Mouse (Mus musculus): ENCODE measurements around the gene Bmyc. TPM values are rescaled to one million over a fixed set of nuclear protein-coding genes. Genes with fewer than 3 reads are reported as not detected.
"Not testable (repeated sequence)": the region's sequence is repeated elsewhere in the genome, so short reads cannot be mapped to it uniquely, and the experiment has no call there.

The Bmyc gene
- total RNA-seq, 2 experiments from 2014 or later = 12.2 to 13.4 TPM

DNA sequence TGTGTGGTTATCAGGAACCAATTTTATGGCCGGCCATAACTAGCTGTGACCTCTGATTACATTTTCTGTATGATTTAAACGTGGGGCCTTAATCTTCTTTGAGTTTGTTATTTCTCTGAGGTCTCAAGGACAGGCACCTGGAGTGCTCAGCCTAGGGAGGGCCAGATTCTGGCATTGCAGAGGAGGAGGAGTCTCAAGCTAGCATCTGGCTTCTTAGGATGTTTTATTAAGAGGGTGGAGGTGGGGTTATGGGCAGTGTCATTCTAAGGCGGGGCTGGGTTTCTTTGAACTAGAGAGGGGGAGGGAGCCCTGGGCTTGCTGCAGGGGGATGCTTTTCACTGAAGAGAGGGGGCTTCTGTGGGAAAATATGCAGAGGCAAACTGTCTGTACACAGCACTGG, 5.1 kb downstream of the Bmyc start:
- intact Hi-C loops (cut with DNase I) = loop anchor here (2.0 kb wide), 1 partner anchor 37 kb away; no protein-coding TSS in a partner anchor
- not testable (repeated sequence) for DNase-seq

DNA sequence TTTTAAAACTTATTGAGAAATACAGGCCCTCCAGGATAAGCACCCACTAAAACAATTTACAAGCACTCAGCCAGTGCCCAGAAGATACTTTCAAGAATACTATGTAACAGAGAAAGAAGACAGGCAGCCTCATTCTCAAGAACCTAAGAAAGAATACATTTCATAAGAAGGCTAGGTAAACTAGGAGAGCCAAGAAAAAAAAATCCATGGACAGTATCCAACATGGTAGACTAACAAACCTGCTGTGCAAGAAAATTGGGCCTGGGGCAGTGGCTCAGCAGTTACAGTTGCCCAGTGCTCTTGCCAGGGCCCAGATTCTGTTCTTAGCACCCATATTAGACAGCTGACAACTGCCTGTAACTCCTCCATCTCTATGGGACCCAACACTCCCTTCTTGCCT, 10.7 kb downstream of the Bmyc start:
- intact Hi-C loops (cut with DNase I) = no loop called here
- DNase-seq = no peak

DNA sequence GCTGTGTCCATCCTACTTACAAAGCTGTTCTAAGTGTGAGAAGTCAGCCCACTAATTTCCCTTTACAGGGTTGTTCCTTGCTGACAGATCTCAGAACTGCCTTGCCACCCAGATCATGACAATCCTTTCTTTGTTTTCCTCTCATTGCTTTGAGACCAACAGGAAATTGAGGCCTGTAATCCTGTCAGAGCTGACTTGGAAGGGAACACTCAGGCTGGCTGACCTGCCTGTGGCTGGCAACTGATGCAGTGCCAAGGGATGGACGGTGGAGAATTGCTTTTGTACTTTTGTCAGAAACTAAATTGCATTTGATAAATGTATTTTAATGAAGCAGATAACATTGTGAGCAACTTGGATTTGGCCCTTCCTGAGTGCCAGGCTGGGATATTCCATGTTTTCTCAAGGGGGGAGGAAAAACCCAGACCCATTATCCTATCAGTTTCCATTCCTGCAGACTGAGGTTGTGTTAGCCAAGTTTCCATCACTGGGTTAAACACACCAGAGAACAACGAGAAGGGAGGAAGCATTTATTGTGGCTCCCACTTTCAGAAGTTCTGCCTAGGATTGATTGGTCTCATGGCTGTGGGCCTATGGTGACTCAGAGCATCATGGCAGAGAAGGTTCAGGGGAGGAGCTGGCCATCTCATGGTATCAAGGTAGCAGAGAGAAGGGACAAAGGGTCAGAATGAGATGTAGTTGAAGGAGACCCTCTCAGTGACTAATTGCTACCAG, 26.8 kb downstream of the Bmyc start:
- intact Hi-C loops (cut with DNase I) = no loop called here
- no peak for DNase-seq

DNA sequence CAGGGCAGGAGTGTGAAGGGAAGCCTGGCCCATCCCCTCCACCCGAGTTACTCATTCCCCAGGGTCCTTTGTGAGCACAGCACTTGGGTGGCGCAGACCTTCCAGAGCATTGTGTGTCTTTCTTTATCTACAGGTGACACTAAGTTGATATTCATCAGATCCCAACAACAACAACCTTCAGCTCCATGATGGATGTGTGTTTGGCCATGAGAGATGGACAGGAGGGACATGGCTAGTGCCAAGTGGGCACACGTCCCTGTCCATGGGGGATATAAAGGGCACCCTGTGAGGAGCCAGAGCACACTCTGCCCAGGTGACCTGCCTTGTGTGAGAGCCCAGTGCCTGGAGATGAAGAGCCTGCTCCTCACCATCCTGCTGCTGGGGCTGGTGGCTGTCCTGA, 30.2 kb downstream of the Bmyc start, which contains the start of gene Obp2b:
Gene Obp2b, plus strand, starts transcription at position 301 of the 400 bp plus-strand sequence.
- DNase-seq; intact Hi-C loops (cut with DNase I): not testable (repeated sequence)

DNA sequence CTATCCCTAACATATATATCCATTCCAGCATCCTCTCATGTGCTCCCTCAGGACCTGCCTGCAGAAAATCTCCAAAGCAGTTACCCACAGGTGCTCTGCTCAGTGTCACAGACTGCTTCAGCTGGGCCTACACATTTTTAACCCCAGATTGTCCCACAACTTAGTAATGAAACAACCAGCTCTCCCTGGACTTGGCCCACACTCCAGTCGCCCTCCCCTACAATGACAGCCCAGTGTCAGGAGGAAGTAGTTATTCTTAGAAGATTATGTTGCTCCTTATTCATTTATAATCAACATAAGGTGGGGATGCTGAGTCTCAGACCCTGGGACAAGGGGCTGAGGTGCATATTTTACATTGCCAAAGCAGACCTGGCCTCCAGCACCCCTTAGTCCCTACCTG, 35.1 kb downstream of the Bmyc start:
- DNase-seq = no peak
- intact Hi-C loops (cut with DNase I) = no loop called here

DNA sequence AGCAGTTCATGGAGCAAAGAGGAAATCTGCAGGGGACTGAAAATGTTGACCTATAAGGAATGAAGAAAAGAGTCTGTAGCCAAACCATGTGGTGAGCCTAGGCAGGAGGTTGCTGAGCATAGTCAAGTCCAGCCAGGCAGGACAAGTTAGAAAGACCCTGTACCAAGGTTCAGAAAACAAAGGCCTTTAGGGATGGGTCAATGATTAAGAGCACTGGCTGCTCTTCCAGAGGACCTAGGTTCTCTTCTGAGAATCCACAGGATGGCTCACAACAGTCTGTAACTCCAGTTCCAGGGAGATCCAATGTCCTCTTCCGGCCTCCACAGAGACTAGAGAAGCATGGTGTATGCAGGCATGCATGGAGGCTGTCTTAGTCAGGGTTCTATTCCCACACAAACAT, 47.7 kb downstream of the Bmyc start:
- intact Hi-C loops (cut with DNase I) = no loop called here

More for the DNA sequence above, 47.7 kb downstream of the Bmyc start:
- no peak for DNase-seq

Other genes with a start within 250 kb of the Bmyc start
- 1 to 10 TPM; 1.2 to 1.6 TPM for gene Clic3, start 249.9 kb upstream of the Bmyc start, total RNA-seq (2021)
- 10 to 100 TPM; 23.0 to 23.4 TPM for gene Paxx, start 245.6 kb upstream of the Bmyc start, total RNA-seq (2021)
- gene Ptgds, start 236.7 kb upstream of the Bmyc start, total RNA-seq (2021) = 100 to 1,000 TPM; 189 to 202 TPM
- not detected for gene Lcn12, start 212.8 kb upstream of the Bmyc start, total RNA-seq (2021)
- gene Fbxw5, start 206.0 kb upstream of the Bmyc start, total RNA-seq (2021) = 10 to 100 TPM; 82.7 to 92.8 TPM
- 1 to 10 TPM; 1.5 to 1.6 TPM for gene C8g, start 205.0 kb upstream of the Bmyc start, total RNA-seq (2021)
- gene Traf2, start 159.8 kb upstream of the Bmyc start, total RNA-seq (2021) = 10 to 100 TPM; 14.3 to 14.6 TPM
- gene Edf1, start 148.9 kb upstream of the Bmyc start, total RNA-seq (2021) = 100 to 1,000 TPM; 215 to 227 TPM
- 1 to 10 TPM in 1 of 2 experiments, under 1 TPM in 1; 0.65 to 2.5 TPM for gene Mamdc4, start 131.9 kb upstream of the Bmyc start, total RNA-seq (2021)
- gene Phpt1, start 131.5 kb upstream of the Bmyc start, total RNA-seq (2021) = 10 to 100 TPM; 64.1 to 67.4 TPM
- gene Ajm1, start 125.0 kb upstream of the Bmyc start, total RNA-seq (2021) = under 1 TPM; 0.08 TPM
- 10 to 100 TPM; 60.9 to 62.5 TPM for gene Rabl6, start 98.2 kb upstream of the Bmyc start, total RNA-seq (2021)
- gene Ccdc183, start 89.1 kb upstream of the Bmyc start, total RNA-seq (2021) = not detected
- gene Tmem141, start 84.7 kb upstream of the Bmyc start, total RNA-seq (2021) = 10 to 100 TPM; 24.1 to 29.5 TPM
- 1 to 10 TPM; 5.2 to 7.5 TPM for gene Fcna, start 78.7 kb upstream of the Bmyc start, total RNA-seq (2021)
- gene Lcn8, start 53.6 kb upstream of the Bmyc start, total RNA-seq (2021) = under 1 TPM in 1 of 2 experiments, not detected in 1; 0.73 TPM
- not detected for gene Lcn5, start 48.8 kb upstream of the Bmyc start, total RNA-seq (2021)
- gene Lcn6, start 30.0 kb upstream of the Bmyc start, total RNA-seq (2021) = not detected
- not detected for gene Lcn10, start 24.0 kb upstream of the Bmyc start, total RNA-seq (2021)
- gene Obp2a, start 6.7 kb upstream of the Bmyc start, total RNA-seq (2021) = not detected
- gene Obp2b, start 30.3 kb downstream of the Bmyc start, total RNA-seq (2021) = not detected
- not detected for gene Lcn3, start 58.8 kb downstream of the Bmyc start, total RNA-seq (2021)
- not detected for gene Lcn11, start 70.3 kb downstream of the Bmyc start, total RNA-seq (2021)
- gene Gm13539, start 75.5 kb downstream of the Bmyc start, total RNA-seq (2021) = not detected
- not detected for gene Glt6d1, start 109.1 kb downstream of the Bmyc start, total RNA-seq (2021)
- not detected for gene Lcn9, start 116.4 kb downstream of the Bmyc start, total RNA-seq (2021)
- gene Sohlh1, start 140.5 kb downstream of the Bmyc start, total RNA-seq (2021) = not detected
- under 1 TPM; 0.22 to 0.27 TPM for gene Kcnt1, start 157.0 kb downstream of the Bmyc start, total RNA-seq (2021)

All from heart, postnatal 36 days (tissue).